Mouse (Mus musculus) heart, embryonic 14.5 days (tissue): ENCODE measurements around the gene Mpz. TPM values are rescaled to one million over a fixed set of nuclear protein-coding genes. Genes with fewer than 3 reads are reported as not detected.
"Not testable (repeated sequence)": the region's sequence is repeated elsewhere in the genome, so short reads cannot be mapped to it uniquely, and the experiment has no call there.

ENCODE experiments used
- ATAC-seq: fragments of 200-750 bp; cut with Nextera tagmentation; 2 replicates; pipeline ENCODE4 v1.8.0; 2017; ENCODE audit warnings: low read depth, moderate TSS enrichment; ENCODE audit not compliant: insufficient number of reproducible peaks, insufficient read depth, low FRiP score
- H3K27ac ChIP-seq, 2 experiments: fragments of 200-500 bp in 1 of 2; fragments of 300-500 bp in 1 of 2; sonication (generic) in 1 of 2; replicated peaks in 1 of 2; 2 replicates each; pipeline ENCODE4 v1.5.1; 2012 to 2014; ENCODE audit warnings: low read depth in 2 of 2, low read length in 2 of 2, control low read depth in 1 of 2, mild to moderate bottlenecking in 1 of 2, mixed read lengths in 1 of 2; ENCODE audit not compliant: control insufficient read depth in 1 of 2, insufficient read depth in 1 of 2
- H3K27me3 ChIP-seq: fragments of 300-500 bp; sonication (generic); 2 replicates; pipeline ENCODE4 v1.6.1; 2014; ENCODE audit warnings: mild to moderate bottlenecking, low read length, control low read depth; ENCODE audit not compliant: control insufficient read depth, insufficient read depth
- H3K36me3 ChIP-seq: fragments of 300-500 bp; sonication (generic); 2 replicates; pipeline ENCODE4 v1.6.1; 2014; ENCODE audit warnings: mild to moderate bottlenecking, control low read depth, low read length, mixed read lengths; ENCODE audit not compliant: control insufficient read depth, insufficient read depth
- H3K4me1 ChIP-seq, 2 experiments: fragments of 200-500 bp in 1 of 2; fragments of 300-500 bp in 1 of 2; sonication (generic) in 1 of 2; 2 replicates each; pipeline ENCODE4 v1.6.1; 2012 to 2014; ENCODE audit warnings: low read length in 2 of 2, control low read depth in 1 of 2, mixed read lengths in 1 of 2; ENCODE audit not compliant: control insufficient read depth in 2 of 2, insufficient read depth in 2 of 2
- H3K4me2 ChIP-seq: fragments of 300-500 bp; sonication (generic); 2 replicates; pipeline ENCODE4 v1.6.1; 2014; ENCODE audit warnings: mild to moderate bottlenecking, low read length
- H3K4me3 ChIP-seq, 2 experiments: fragments of 200-500 bp in 1 of 2; fragments of 300-500 bp in 1 of 2; sonication (generic) in 1 of 2; 2 replicates each; pipeline ENCODE4 v1.5.1; 2012 to 2014; ENCODE audit warnings: low read length in 2 of 2, mild to moderate bottlenecking in 2 of 2, control low read depth in 1 of 2, low read depth in 1 of 2, moderate library complexity in 1 of 2; ENCODE audit not compliant: control insufficient read depth in 1 of 2, insufficient read depth in 1 of 2
- H3K9ac ChIP-seq: fragments of 300-500 bp; sonication (generic); 2 replicates; pipeline ENCODE4 v1.6.1; 2014; ENCODE audit warnings: mild to moderate bottlenecking, low read length
- H3K9me3 ChIP-seq: fragments of 300-500 bp; sonication (generic); 2 replicates; pipeline ENCODE4 v1.6.1; 2016; ENCODE audit warnings: low read length, control low read depth; ENCODE audit not compliant: control insufficient read depth
- WGBS: fragments of 180-500 bp; shearing (Covaris S2); extraction: QIAGEN DNeasy Blood & Tissue Kit; methylation state at CpG from one replicate; pipeline ENCODE4 v1.1.7; 2014; 5-methylcytosine and 5-hydroxymethylcytosine counted together
- polyA plus RNA-seq: library from polyadenylated mRNA; unstranded; fragments of >200 nt; fragmentation: Nextera tagmentation; extraction: Ambion mirVana; gene quantifications from 2 replicates; pipeline ENCODE4 v1.2.1, GENCODE M21; 2014

The Mpz gene
- polyA plus RNA-seq, 1 experiment from 2014 or later, result not detected

GRCm38 (mm10) chr1:171130971-171131370, 19.5 kb upstream of the Mpz start:
- H3K27ac ChIP-seq, result no peak overlapping the region
- no peak for ATAC-seq
- H3K4me3 ChIP-seq, result no peak overlapping the region
- no peaks in the 10 kb centered on the region for H3K4me1 ChIP-seq
- WGBS, result 87% methylated on average over 1 of the region's 1 CpGs
- no peak overlapping the region for H3K9ac ChIP-seq
- H3K4me2 ChIP-seq, result no peak overlapping the region
- H3K36me3 ChIP-seq, result peaks cover 90% of the 10 kb centered on the region
- no peaks in the 10 kb centered on the region for H3K27me3 ChIP-seq
- H3K9me3 ChIP-seq, result no peaks in the 10 kb centered on the region

GRCm38 (mm10) chr1:171135600-171135999, 14.9 kb upstream of the Mpz start:
- no peak for ATAC-seq
- no peaks in the 10 kb centered on the region for H3K9me3 ChIP-seq
- H3K4me2 ChIP-seq, result no peak overlapping the region
- WGBS, result 98% methylated on average over 2 of the region's 2 CpGs
- H3K4me3 ChIP-seq, result no peak overlapping the region
- H3K9ac ChIP-seq, result no peak overlapping the region
- H3K4me1 ChIP-seq, result no peaks in the 10 kb centered on the region
- no peaks in the 10 kb centered on the region for H3K27me3 ChIP-seq
- H3K27ac ChIP-seq, result no peak overlapping the region
- peaks cover 96% of the 10 kb centered on the region for H3K36me3 ChIP-seq

- peaks cover 98% of the 10 kb centered on the region for H3K36me3 ChIP-seq
- 92% methylated on average over 8 of the region's 8 CpGs for WGBS
Observed at GRCm38 (mm10) chr1:171137486-171138155, 12.9 kb upstream of the Mpz start.

GRCm38 (mm10) chr1:171142981-171143380, 7.5 kb upstream of the Mpz start:
- H3K4me2 ChIP-seq, H3K9ac ChIP-seq, H3K27ac ChIP-seq, H3K4me3 ChIP-seq, ATAC-seq, H3K9me3 ChIP-seq, H3K4me1 ChIP-seq, H3K27me3 ChIP-seq: not testable (repeated sequence)
- WGBS, result 88% methylated on average over 9 of the region's 11 CpGs
- H3K36me3 ChIP-seq, result peaks cover 79% of the 10 kb centered on the region

More at GRCm38 (mm10) chr1:171137486-171138155, 12.9 kb upstream of the Mpz start:
- not testable (repeated sequence) for H3K4me1 ChIP-seq, ATAC-seq, H3K4me2 ChIP-seq, H3K9ac ChIP-seq, H3K4me3 ChIP-seq, H3K27ac ChIP-seq, H3K27me3 ChIP-seq, H3K9me3 ChIP-seq

GRCm38 (mm10) chr1:171150838-171151391, 404 bp downstream of the Mpz start:
- peak overlapping the region; percentile 95 for H3K9ac ChIP-seq
- peak overlapping the region; percentile 87 for H3K4me2 ChIP-seq
- H3K27me3 ChIP-seq, result peaks cover 2% of the 10 kb centered on the region; the same call in 1 of the 2 replicates
- peak; percentile 5; the same call in 1 of the 2 replicates for ATAC-seq
- peak overlapping the region; percentile 42 to 87 for H3K27ac ChIP-seq
- WGBS, result 6% methylated on average over 18 of the region's 18 CpGs
- peaks cover 2% of the 10 kb centered on the region for H3K36me3 ChIP-seq
- H3K4me1 ChIP-seq, result peaks cover 5 to 15% of the 10 kb centered on the region in 2 experiments
- H3K9me3 ChIP-seq, result no peaks in the 10 kb centered on the region
- peak overlapping the region; percentile 95 to 97 for H3K4me3 ChIP-seq

- Histone ChIP-seq H3K27ac (no peak overlapping the region), H3K36me3 (no peaks in the 10 kb centered on the region), H3K27me3 (peaks cover 12% of the 10 kb centered on the region; the same call in 1 of the 2 replicates), H3K9me3 (no peaks in the 10 kb centered on the region), H3K4me3 (no peak overlapping the region), H3K4me2 (no peak overlapping the region), H3K9ac (no peak overlapping the region), H3K4me1 (peaks cover 5 to 15% of the 10 kb centered on the region in 2 experiments)
- ATAC-seq, result no peak
- 83% methylated on average over 4 of the region's 4 CpGs for WGBS
Observed at GRCm38 (mm10) chr1:171151966-171152365, 1.5 kb downstream of the Mpz start.

- no peak for ATAC-seq
- no peaks in the 10 kb centered on the region for H3K9me3 ChIP-seq
- peaks cover 5 to 9% of the 10 kb centered on the region in 2 experiments for H3K4me1 ChIP-seq
- no peak overlapping the region for H3K4me2 ChIP-seq
- no peak overlapping the region for H3K4me3 ChIP-seq
- no peak overlapping the region for H3K27ac ChIP-seq
- no peak overlapping the region for H3K9ac ChIP-seq
- peaks cover 25% of the 10 kb centered on the region; the same call in 1 of the 2 replicates for H3K27me3 ChIP-seq
- no peaks in the 10 kb centered on the region for H3K36me3 ChIP-seq
- WGBS, result 66% methylated on average over 3 of the region's 3 CpGs
Observed at GRCm38 (mm10) chr1:171156644-171157043, 6.1 kb downstream of the Mpz start.
